Mouse (Mus musculus): ENCODE measurements at regions not wholly inside any gene's neighbourhood (a gene's known extent, or its start where the extent isn't known, plus 50 kb on each side); places are given as distances from the start of the nearest gene placed in this dataset.

DNA sequence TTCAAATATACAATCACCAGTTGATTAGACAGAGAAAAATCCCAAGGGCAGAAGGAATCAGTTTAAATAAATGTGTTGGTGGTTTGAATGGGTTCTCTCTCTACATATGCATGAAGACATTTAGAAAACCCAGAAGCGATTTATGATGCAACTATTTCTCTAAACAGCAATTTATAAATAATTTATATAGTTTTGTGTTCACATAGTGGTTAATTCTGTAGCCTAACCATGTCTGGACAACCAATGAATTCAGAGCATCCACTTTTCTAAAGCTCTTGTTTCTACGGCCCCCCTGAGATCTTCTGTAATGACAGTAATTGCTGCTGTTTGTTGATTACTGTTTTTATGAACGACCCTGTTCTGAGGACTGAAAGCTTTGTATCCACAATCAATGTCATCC, 549.8 kb downstream of the Btbd3 start:
- TF ChIP-seq MAX (IDR thresholded peaks at IDR 0.05) (no peak), USF1 (IDR thresholded peaks at IDR 0.05; ENCODE audit: low read depth) (no peak), CTCF (IDR thresholded peaks at IDR 0.05; ENCODE audit: control insufficient read depth, insufficient read depth, insufficient read length) (no peak), CEBPB (IDR thresholded peaks at IDR 0.05; ENCODE audit: low read depth) (no peak), FOSL1 (IDR thresholded peaks at IDR 0.05; ENCODE audit: insufficient read depth, low read length, poor library complexity, severe bottlenecking) (no peak), MYOD1 (IDR thresholded peaks at IDR 0.05; ENCODE audit: control insufficient read depth, insufficient read length, low read depth) (no peak)
